ENCODE assay signal across 9 mouse cellular contexts in genomic region chr7:67243121-67243893, GRCm38 (mm10). TPM values are rescaled to one million over a fixed set of nuclear protein-coding genes. Genes with fewer than 3 reads are reported as not detected.
A peak's percentile ranks its signal among the peaks of the same experiment; 100 is the strongest.
DNase-seq lines count a peak whose midpoint lies in the region; ATAC-seq lines count a peak whose summit lies in the region.
"Had no signal": no experiment of that assay in that cellular context is flagged by ENCODE, and none has a peak within 500 bp of the region (broad histone marks: within the 10 kb centered on the region; RNA-seq: fewer than 3 reads in every experiment).

No protein-coding gene starts in this region.

- H3K36me3 ChIP-seq in neural tube, embryonic 15.5 days = peaks cover 2% of the 10 kb centered on the region; the same call in 1 of the 2 replicates
- H3K36me3 ChIP-seq in embryonic facial prominence, embryonic 14.5 days (ENCODE audit: control insufficient read depth, insufficient read depth, low read length) = peaks cover 27% of the 10 kb centered on the region

- 53% methylated on average over 2 of the region's 2 CpGs for WGBS in neural tube, embryonic 15.5 days
- WGBS in embryonic facial prominence, embryonic 14.5 days = 46% methylated on average over 2 of the region's 2 CpGs

- ATAC-seq in neural tube, embryonic 15.5 days (ENCODE audit: low FRiP score) = peak; percentile 57
- peak; percentile 45 for ATAC-seq in embryonic facial prominence, embryonic 14.5 days (ENCODE audit: low read depth)

- H3K9ac ChIP-seq in neural tube, embryonic 15.5 days (replicated peaks) = no peak overlapping the region
- no peak overlapping the region for H3K9ac ChIP-seq in embryonic facial prominence, embryonic 14.5 days (ENCODE audit: low read depth, low read length)

- H3K27ac ChIP-seq in neural tube, embryonic 15.5 days (replicated peaks) = no peak overlapping the region
- no peak overlapping the region for H3K27ac ChIP-seq in embryonic facial prominence, embryonic 14.5 days (replicated peaks; ENCODE audit: low read depth, low read length)

- no peak overlapping the region for H3K4me3 ChIP-seq in neural tube, embryonic 15.5 days (replicated peaks)
- H3K4me3 ChIP-seq in embryonic facial prominence, embryonic 14.5 days (ENCODE audit: low read depth, low read length) = no peak overlapping the region

- H3K4me1 ChIP-seq in neural tube, embryonic 15.5 days = no peaks in the 10 kb centered on the region
- no peaks in the 10 kb centered on the region for H3K4me1 ChIP-seq in embryonic facial prominence, embryonic 14.5 days (ENCODE audit: control insufficient read depth, insufficient read depth, low read length)

- no peaks in the 10 kb centered on the region for H3K27me3 ChIP-seq in neural tube, embryonic 15.5 days (replicated peaks)
- H3K27me3 ChIP-seq in embryonic facial prominence, embryonic 14.5 days (replicated peaks; ENCODE audit: control insufficient read depth, insufficient read depth, low read length) = no peaks in the 10 kb centered on the region

- H3K9me3 ChIP-seq in neural tube, embryonic 15.5 days (replicated peaks) = no peaks in the 10 kb centered on the region
- no peaks in the 10 kb centered on the region for H3K9me3 ChIP-seq in embryonic facial prominence, embryonic 14.5 days (ENCODE audit: control insufficient read depth, low read length)

- peak; percentile 62 for DNase-seq in heart, adult 8-10 months (ENCODE audit: low spot score)
- DNase-seq in heart, postnatal 4 days = no peak
- no peak for DNase-seq in neural tube, embryonic 10.5 days (ENCODE audit: extremely low spot score, low spot score)
- DNase-seq in embryonic facial prominence, embryonic 14.5 days (ENCODE audit: low spot score) = peak; percentile 66
- DNase-seq in retina, postnatal 1 day = peak; percentile 60
- DNase-seq in spleen, postnatal 36 days (ENCODE audit: low spot score in 2 of 2) = no peak
- DNase-seq in frontal cortex, postnatal 14 days (ENCODE audit: low spot score in 2 of 2) = no peak
- DNase-seq: right cerebral cortex, adult 18-20 months had no signal

- no peak overlapping the region for H3K4me2 ChIP-seq in neural tube, embryonic 15.5 days
- no peak overlapping the region for H3K4me2 ChIP-seq in embryonic facial prominence, embryonic 14.5 days (ENCODE audit: low read depth, low read length)

RNA-seq across cellular contexts. Expression of gene Lysmd4, which starts 21.0 kb away (rescaled TPM):
- total RNA-seq in heart, adult 8-10 months (2022) = 10 to 100 TPM; 16.9 to 20.9 (median 19.3) TPM
- 10 to 100 TPM; 14.2 to 14.4 TPM for total RNA-seq in heart, postnatal 4 days (2021)
- polyA plus RNA-seq in neural tube, embryonic 15.5 days (2015; fragmentation: Nextera tagmentation; extraction: Ambion mirVana) = 33.1 and 37.0 TPM in 2 replicates
- 13.4 and 13.7 TPM in 2 replicates for polyA plus RNA-seq in embryonic facial prominence, embryonic 14.5 days (2014; fragmentation: Nextera tagmentation; extraction: Ambion mirVana)

Comparison
In these comparisons a context has a peak if more than half of its experiments do, and no peak if none do; other contexts are left out.
1. DNase-seq: peak in heart, adult 8-10 months (single experiment), embryonic facial prominence, embryonic 14.5 days (single experiment) and retina, postnatal 1 day (single experiment); none in heart, postnatal 4 days (single experiment), neural tube, embryonic 10.5 days (single experiment), spleen, postnatal 36 days (0 of 2) and frontal cortex, postnatal 14 days (0 of 2).